Mouse (Mus musculus) adrenal gland (tissue): ENCODE data around the gene Spi1.

Experiments used
- intact Hi-C: fragments of 180-260 bp; cut with DNase I; formaldehyde crosslinking; loops from one replicate; pipeline ENCODE4 v1.15.1; 2025

Gene Spi1

DNA sequence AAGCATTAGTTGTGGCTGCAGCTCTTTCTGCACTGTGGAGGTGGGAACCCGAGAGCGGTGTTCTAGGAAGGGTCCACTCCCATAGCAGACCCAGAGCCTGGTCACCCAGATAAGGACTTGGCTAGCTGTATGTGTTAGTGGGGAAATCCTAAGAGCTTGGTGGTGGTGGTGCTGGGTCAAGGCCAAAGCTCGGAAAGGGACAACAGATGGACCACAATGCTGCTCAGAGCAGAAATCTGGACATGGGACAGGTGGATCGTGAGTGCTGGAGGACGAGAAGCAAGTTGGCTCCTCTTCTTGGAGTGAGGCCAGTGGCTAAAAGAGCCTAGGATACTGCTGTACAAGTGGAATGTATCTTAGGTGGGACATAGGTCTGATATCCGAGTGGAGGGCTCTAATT lies 37.4 kb downstream of the Spi1 start:
- intact Hi-C loops, result loop anchor here (5.0 kb wide), 4 partner anchors 33 to 363 kb away; no protein-coding TSS in a partner anchor

DNA sequence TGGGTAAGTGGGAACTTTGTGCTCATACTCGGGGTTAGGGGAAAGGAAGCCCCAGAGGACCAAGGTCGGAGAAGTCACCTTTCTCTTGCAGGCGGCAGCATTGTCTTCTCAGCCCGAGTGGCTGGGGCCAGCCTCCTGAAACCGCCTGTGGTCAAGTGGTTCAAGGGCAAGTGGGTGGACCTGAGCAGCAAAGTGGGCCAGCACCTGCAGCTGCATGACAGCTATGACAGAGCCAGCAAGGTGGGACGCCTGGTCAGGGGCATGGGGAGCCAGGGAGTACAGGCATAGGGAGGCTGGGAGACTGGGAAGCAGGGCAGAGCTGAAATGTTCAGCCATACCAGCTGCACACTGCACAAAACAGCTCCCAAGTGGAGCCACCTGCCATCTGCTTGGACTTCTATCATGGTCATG lies 38.1 kb downstream of the Spi1 start:
- intact Hi-C loops, result no loop called here

DNA sequence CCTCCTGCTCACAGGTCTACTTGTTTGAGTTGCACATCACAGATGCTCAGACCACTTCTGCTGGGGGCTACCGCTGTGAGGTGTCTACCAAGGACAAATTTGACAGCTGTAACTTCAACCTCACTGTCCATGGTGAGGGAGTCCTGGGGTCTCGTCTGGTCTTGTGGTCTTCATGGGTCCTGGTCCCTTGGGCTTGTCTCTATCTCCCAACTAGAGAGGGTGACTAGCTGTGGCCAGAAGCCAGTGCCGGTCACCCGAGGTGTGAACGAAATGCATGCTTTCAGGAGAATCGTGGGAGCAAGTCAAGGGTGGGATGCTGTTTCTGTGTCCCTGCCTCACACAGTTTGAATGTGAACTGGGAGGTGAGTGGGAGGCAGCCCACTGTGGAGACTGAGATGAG lies 38.8 kb downstream of the Spi1 start:
- intact Hi-C loops, result no loop called here

DNA sequence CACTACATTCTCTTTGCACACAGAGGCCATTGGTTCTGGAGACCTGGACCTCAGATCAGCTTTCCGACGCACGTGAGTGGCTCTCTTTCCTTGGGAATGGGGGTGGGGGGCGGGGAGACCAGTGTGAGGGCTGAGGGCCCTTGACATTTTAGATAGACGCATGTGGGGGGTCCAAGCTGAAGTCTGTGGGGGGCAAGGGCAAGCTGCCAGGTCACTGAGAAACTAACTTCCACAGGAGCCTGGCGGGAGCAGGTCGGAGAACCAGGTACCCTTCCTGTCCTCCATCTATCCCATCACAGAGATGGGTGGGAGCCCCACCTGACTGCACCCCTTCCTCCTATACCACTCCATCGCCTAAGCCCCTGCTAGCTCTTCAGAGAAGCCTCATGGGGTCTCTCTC lies 39.3 kb downstream of the Spi1 start:
- intact Hi-C loops, result no loop called here

DNA sequence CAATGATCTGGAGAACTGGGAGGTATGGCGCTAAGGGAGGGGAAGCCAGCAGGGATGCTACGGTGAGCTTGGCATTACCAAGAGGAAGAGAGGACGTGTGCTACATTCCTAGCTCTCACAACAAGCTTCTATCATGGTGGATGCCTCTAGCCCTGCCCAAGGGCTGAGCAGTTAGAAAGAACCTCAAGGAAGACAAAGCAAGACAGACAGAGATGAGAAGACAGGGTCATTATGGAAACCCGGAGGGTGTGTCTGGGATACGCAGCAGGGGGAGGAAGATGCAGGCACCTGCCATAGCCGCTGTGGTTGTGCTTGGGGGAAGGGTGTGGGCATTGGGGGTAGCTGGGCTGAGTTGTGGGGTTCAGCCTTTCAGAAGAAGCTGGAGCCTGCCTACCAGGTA lies 41.3 kb downstream of the Spi1 start:
- intact Hi-C loops, result no loop called here

DNA sequence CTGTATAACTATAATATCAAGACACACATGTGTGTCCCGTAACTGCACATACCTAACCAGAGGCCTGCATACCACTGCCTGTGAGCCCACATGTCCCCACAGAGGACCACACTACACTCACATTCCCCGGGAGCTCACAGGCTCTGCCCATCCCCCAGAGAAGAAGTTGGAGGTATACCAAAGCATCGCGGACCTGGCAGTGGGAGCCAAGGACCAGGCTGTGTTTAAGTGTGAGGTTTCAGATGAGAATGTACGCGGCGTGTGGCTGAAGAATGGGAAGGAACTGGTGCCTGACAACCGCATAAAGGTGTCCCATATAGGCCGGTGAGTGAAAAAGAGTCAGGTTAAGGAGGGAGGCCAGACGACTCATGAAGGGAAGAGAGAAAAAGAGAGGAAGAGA lies 42.9 kb downstream of the Spi1 start:
- intact Hi-C loops, result no loop called here

DNA sequence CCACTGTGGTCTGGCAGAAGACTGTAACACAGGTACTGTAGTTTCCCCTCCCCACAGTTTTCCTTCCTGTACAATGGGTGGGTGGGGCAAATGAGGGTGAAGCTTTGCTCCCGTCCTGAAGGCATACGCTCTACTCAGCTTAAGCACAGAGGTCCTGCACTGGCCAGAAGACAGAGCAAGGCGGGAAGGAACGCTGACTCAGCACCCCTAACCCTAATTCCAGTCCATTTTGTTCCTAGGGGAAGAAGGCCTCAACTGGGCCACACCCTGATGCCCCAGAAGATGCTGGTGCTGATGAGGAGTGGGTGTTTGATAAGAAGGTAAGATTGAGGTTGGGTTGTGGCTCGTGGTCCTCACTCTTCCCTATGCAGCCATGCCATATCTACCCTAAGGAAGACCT lies 46.6 kb downstream of the Spi1 start:
- intact Hi-C loops, result no loop called here

DNA sequence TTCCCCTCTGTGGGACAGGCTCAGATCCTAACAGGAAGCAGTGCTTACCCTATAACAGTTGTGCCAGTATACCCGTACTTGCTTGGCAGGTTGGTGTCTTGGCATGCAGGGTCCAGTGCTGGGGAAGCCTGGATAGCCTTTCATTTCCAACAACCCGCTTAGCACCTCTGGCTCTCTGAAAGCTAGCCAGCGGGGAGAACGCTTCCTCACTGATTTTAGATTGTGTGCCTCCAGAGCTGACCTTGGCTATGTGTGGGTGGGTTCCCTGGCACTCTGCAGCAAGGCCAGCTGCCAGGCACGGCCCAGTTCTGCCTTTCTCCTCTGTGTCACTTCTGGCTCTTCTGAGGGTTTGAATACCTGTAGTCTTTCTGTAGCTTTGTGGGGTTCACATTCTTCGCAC lies 47.9 kb downstream of the Spi1 start:
- intact Hi-C loops, result no loop called here

DNA sequence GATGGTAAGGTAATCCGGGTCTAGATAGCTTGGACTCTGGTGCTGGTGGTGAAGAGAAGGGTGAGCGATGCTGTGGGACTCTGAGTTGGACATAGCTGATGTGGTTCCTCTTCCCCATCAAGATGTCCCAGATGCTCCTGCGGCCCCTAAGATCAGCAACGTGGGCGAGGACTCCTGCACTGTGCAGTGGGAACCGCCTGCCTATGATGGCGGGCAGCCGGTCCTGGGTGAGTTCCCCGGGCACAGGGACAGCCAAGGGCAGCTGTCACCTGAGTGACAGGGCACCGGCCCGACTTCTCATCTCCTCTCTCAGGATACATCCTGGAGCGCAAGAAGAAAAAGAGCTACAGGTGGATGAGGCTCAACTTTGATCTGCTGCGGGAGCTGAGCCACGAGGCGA lies 49.1 kb downstream of the Spi1 start:
- intact Hi-C loops, result no loop called here

DNA sequence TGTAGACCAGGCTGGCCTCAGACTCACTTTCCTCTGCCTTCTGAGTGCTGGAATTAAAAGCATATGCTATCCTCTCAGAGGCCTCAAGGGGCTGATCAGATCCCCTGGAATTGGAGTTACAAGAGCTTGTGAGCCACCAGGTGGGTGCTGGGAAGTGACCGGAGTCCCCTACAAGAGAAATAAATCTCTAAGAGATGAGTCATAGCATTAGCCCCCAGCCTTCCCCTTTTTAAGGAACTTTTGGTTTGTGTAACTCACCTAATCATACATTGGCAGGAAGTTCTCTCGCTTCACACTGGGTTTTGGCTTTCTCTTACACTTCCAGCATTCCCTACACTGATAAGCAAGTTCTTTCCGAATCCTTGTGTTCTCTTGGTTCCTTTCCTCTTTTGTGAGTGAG lies 49.8 kb downstream of the Spi1 start:
- intact Hi-C loops, result no loop called here

DNA sequence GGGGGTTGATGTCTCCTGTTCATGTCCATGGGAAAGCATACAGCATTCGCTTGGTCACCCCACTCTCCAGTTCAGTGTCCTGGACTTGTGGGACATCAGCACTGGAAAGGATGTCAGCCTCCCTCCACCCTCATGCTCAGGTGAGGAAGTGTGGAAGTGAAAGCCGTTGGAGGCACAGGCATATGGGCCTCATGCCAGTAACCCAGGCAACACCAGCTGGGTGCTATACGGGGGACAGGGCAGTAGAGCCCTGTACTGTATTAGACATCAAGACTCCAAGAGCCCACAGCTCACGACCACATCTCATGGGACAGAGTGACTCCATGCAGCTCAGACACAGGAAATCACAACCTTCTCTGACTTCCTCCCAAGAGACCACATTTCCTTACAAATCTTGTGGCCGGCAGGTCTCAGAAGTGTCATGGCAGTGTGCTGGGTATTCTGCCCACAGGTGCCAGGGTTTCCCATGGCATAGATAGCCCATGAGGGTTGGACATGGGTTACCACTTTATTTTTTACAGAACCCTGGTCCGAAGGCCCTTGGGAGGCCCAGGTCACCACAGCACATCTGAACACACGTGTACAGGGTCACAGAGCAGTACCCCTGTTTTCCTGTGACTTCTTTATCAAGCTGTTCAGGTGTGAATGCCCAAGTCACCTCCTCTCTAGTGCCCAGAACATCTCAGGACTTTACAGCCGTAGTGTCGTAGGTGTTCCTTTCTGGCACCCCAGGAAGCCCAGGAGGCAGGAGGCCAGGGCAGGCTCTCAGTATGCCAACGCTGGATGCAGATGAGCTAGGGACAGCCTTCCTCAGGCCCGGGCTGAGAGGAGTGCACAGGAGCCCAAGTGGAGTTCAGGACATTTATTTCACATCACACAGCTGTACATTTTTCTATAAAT lies 54.6 kb downstream of the Spi1 start:
- intact Hi-C loops, result no loop called here

DNA sequence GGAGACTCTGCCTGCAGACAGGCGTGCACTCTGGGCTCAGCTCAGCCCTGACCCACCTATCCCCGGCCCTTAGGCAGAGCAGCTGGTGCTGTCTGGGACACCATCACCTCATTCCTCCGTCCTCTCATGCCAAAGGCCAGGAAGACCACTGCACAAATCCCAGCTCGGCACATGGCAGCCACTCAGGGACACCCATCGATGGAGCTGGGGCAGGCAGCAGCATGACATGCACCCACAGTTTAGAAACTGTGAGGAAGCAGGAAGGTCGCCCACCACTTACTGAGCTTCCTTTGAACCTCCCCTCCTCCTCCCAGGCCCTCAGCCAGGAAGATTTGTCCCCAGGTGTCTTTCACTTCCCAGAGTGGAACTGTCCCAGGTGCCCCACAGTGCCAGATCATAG lies 55.3 kb downstream of the Spi1 start:
- intact Hi-C loops, result no loop called here

DNA sequence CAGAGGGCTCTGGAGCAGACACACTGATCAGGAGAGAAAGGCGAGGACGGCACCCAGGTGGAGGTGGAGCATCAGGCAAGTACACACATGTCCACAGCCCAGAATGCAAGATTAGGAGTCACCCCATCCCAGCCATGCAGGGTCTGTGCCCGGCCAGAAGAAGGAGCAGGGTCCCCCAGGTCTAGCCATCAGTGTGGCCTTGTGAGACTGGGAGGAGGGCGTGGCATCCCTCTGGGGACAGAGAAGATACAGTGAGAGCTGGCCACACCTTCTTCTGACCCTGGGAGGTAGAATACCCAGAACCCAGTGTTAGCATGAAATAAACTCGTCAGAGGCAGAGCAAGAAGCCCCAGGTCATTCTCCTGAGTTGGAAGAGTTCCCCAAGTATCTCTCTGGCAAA lies 57.1 kb downstream of the Spi1 start:
- intact Hi-C loops, result no loop called here

DNA sequence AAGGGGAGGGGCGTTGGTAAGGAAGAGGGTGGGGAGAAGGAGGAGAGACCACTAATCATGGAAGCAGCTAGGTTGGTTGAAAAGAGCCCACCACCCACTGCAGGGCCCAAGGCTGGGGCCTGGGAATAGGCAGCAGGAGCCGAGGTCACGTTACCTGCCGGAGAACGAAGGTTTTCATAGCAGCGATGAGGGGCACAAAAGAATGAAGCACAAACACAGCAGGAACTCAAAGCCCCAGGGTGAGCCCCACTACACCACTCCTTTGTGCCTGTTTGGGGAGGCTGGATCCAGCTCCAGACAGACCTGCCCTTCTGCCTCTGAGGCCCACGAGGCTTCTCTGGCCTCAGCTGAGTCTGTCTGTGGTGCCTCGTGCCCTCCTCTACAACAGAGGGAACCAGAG lies 57.6 kb downstream of the Spi1 start:
- intact Hi-C loops, result no loop called here

DNA sequence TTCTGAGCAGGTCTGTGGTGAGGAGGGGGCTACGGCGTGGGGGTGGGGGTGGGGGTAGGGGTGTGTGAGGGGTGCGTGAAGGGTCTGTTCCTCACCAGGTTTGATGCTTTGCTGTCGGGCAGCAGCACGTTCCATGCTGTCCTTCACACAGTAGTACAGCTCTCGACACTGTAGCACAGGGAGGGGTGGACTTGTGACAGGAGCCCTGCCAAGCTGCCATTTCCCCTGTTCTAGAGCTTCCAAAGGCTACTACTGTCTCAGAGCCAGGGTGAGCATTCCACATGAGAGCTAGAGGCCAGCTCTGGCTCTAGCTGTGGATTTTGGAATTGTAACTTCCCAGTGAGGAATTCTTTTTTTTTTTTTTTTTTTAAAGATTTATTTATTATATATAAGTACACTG lies 60.7 kb downstream of the Spi1 start:
- intact Hi-C loops, result no loop called here

DNA sequence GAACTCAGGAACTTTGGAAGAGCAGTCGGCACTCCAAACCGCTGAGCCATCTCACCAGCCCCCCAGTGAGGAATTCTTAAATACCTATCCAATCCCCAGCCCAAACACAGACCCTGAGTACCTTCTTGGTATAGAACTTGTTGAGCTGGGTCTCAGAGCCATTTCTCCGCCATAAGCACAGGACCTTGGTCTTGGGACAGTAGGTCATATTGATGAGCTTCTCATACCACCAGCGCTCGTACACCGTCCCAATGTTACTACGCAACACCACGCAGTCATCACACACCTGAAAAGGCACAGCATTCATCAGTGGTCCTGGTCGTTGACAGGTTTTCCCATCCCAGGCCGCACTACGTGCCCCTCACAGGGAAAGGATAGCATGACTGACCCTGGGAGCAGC lies 61.2 kb downstream of the Spi1 start:
- intact Hi-C loops, result no loop called here

DNA sequence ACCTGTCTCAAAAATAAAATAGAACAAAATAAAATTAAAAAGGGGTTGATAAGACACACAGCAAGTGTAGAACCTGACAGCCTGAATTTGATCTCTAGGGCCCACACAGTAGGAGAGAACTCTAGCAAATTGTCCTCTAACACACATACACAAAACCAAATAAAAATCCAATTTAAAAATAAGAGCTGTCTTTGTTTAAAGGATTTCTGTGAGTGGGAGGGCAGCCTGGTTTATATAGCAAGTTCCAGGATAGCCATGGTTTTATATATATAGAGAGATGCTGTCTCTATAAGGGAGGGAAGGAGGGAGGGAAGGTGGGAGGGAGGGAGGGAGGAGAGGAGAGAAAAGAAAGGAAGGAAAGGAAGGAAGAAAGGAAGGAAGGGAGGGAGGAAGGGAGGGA lies 65.9 kb downstream of the Spi1 start:
- intact Hi-C loops, result no loop called here

DNA sequence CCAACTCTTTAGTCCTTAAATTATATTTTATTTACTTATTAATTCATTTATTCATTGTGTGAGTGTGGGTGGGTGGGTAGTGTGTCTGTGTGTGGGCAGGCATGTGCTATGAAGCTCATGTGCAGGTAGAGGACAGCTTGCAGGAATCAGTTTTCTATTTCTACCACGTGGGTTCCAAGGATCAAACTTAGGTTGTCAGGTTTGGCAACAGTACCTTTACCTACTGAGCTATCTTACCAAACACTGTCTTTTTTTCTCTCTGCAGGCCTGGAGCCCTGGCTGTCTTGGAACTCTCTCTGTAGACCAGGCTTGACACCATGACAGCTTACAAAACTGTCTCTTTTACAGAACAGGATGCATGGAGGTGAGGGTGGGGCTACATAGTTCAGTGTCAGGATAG lies 69.1 kb downstream of the Spi1 start:
- intact Hi-C loops, result loop anchor here (5.0 kb wide), 1 partner anchor 34 kb away; the partner anchor contains the start of gene Mybpc3

DNA sequence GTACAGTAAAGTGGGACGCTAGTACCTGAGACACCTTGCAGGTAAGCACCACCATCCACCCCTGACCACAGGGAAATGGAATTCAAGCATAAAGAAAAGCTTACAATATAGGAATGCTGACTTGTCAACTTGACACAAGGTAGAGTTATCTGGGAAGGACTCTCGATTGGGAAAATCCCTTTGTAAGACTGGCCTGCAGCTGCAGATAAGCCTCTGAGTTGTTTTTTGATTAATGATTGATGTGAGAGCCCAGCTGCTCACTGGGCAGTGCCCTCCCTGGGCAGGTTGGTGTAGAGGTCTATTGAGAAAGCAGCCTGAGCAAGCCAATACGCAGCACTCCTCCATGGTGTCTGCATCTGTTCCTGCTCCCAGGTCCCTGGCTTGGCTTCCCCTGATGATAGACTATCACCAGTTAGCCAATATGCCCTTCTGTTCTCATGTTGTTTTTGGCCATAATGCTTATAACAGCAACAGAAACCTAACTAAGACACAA lies 70.7 kb downstream of the Spi1 start:
- intact Hi-C loops, result loop anchor here (5.0 kb wide), 1 partner anchor 36 kb away; the partner anchor contains the start of gene Mybpc3

DNA sequence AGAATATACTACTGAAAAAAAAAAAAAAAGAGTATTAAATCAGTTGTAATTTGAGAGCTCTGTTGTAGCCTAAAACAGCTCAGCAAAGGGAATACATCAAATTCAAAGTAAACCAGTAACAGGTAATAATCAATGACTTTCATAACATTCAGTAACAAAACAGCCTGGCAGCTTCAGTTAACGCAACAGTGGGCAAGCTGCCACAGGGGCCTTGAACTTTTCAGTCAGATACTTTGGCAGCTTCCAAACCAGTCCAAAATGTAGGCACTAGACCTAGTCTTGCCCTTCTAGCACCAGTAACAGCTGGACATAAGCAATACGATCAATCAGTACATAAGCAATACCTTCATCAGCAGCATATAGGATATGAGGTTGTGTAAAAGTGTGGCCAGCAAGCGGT lies 71.9 kb downstream of the Spi1 start:
- intact Hi-C loops, result loop anchor here (5.0 kb wide), 1 partner anchor 37 kb away; the partner anchor contains the start of gene Mybpc3

DNA sequence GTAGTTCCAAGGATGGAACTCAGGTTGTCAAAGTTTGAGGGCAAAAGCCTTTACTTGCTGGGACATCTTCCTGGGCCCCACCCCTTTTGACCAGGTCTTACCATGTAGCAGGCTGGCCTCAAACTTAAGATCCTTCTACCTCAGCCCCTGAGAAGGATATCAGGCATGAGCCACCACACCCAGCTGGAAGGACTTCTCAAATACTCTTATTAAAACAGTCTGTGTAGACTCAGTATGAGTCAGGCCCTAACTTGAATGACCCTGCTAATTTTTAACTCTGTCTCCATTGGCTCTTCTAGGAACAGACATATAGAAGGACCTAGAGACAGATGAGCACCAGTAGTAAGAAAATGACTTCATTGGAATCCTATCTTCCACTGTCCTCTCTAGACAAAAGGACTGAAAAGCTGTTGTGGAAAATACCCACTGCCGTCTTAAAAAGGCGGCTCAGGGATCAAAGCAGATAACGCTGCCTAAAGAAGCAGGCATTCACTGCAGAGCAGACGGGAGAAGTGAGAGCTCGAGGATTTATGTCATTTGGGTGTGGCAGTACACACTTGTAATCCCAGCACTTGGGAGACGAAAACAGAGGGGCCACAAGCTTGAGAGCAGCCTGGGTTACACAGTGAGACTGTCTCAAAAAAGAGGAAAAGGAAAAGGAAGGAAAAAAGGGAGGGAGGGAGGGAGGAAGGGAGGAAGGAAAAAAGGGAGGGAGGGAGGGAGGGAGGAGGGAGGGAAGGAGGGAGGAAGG lies 75.0 kb downstream of the Spi1 start:
- intact Hi-C loops, result no loop called here

DNA sequence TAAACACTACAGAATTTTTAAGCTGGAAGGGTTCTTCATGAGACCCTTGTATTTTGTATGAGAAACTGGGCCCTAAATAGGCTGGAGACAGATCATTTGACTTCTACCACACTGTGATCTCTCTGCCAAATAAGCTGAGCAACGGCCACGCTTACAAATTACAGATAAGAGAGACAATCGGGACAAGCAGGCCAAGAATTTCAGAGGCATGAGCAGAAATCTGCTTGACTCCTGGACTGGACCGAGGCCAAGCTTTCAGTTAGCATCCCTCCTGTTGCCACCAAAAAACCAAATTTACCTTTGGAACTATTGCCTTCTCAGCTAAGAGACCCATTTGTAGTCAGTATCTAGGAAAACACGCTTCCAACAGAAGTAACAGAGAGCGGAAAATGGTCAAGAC lies 78.4 kb downstream of the Spi1 start:
- intact Hi-C loops, result no loop called here
